8 mouse cellular contexts compared by ENCODE assay signal in the genomic region with DNA sequence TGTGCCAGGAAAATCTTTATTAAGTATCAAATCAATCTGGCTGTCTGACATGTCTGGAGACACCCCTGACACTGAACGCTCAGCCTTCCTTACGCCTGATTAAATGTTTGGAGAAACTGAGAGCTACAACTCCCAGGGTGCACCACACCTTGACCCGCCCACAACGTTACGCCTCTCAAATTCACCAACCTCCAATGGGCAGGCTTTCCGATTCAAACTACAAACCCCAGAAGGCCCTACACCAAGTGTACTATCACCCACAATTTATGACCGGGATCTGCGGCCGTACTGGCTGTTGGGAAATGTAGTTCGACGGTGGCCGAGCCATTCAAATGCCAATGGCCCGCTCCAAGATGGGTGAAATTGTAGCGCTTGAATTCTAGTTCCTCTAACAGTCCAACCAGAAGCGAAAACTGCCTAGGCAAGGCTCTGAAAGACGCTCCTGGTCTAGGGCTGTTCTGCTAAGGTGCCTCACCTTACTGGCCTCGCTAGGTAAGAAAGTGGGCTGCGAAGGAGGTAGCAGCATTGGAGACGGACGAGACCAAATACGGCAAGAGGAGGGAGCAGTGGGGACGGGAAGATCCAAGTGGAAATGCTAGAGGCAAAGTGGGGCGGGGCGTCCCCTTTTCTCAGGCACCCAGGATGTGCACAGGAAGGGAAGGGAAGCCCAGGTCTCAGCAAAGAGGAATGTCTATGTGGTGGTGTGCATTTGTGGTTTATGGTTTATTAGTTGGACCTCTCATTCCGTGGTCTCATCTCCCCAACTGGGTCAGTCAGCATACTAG. TPM values are rescaled to one million over a fixed set of nuclear protein-coding genes. Genes with fewer than 3 reads are reported as not detected.
DNase-seq lines count a peak whose midpoint lies in the region; ATAC-seq lines count a peak whose summit lies in the region.

A gene (plus strand): TSS at position 305 of the 785 bp plus-strand sequence.

- H3K4me2 ChIP-seq in lung, embryonic 16.5 days (ENCODE audit: low read depth, low read length) = peak within 1 kb of the TSS; percentile 60

- H3K9me3 ChIP-seq in lung, embryonic 16.5 days (ENCODE audit: control insufficient read depth, low read length) = no peaks in the 10 kb centered on the region

- H3K27ac ChIP-seq in lung, embryonic 16.5 days (ENCODE audit: low read length) = peak within 1 kb of the TSS; percentile 63

- peaks cover 4% of the 10 kb centered on the region; the same call in 1 of the 2 replicates for H3K27me3 ChIP-seq in lung, embryonic 16.5 days (ENCODE audit: control insufficient read depth, insufficient read depth, low read depth, low read length)

- peak; percentile 97 for DNase-seq in MEL-GATA-1-ER (ENCODE audit: extremely low read depth, low read depth)
- peak; percentile 94 for DNase-seq in cerebellum, adult 8-10 months
- DNase-seq in forelimb bud, embryonic 11.5 days (ENCODE audit: low read depth, low spot score) = peak; percentile 96
- peak; percentile 98 for DNase-seq in layer of hippocampus, adult 9-10 months (ENCODE audit: low spot score)
- DNase-seq in ovary, postnatal 10 days (ENCODE audit: low spot score) = peak; percentile 85
- peak; percentile 88 for DNase-seq in thymus, postnatal 10 days (ENCODE audit: low spot score in 2 of 2)

- peak; percentile 98 to 100 for ATAC-seq in hematopoietic stem cell, adult 5-6 weeks (replicated peaks in 1 of 2; ENCODE audit: insufficient read depth in 1 of 2, low FRiP score in 2 of 2, low TSS enrichment in 1 of 2, low read depth in 1 of 2, poor library complexity in 2 of 2, severe bottlenecking in 2 of 2)
- ATAC-seq in lung, embryonic 16.5 days (ENCODE audit: low read depth) = peak; percentile 100

- H3K9ac ChIP-seq in lung, embryonic 16.5 days (ENCODE audit: low read length) = peak within 1 kb of the TSS; percentile 72

- WGBS in lung, embryonic 16.5 days = under 1% methylated on average over 25 of the region's 25 CpGs

- H3K36me3 ChIP-seq in lung, embryonic 16.5 days (ENCODE audit: control insufficient read depth, insufficient read depth, low read length) = peaks cover 14% of the 10 kb centered on the region

- peaks cover 9% of the 10 kb centered on the region for H3K4me1 ChIP-seq in lung, embryonic 16.5 days (replicated peaks; ENCODE audit: control insufficient read depth, insufficient read depth, low read length)

- H3K4me3 ChIP-seq in lung, embryonic 16.5 days (ENCODE audit: low read length) = peak within 1 kb of the TSS; percentile 56

RNA-seq across cellular contexts. Expression of the gene that starts here (rescaled TPM):
- total RNA-seq in hematopoietic stem cell, adult 5-6 weeks (2017) = 31.7 and 35.7 TPM in 2 replicates
- polyA plus RNA-seq in lung, embryonic 16.5 days (2015; fragmentation: Nextera tagmentation; extraction: Ambion mirVana) = 25.9 and 27.4 TPM in 2 replicates

Comparison
In these comparisons a context has a peak if more than half of its experiments do, and no peak if none do; other contexts are left out.
1. Peak in every context shown above with its lines: DNase-seq, ATAC-seq, H3K4me3 ChIP-seq and H3K27ac ChIP-seq.